Mouse (Mus musculus): ENCODE measurements around the gene Rab1b.

The Rab1b gene

GRCm38 (mm10) chr19:5051031-5051430, 55.8 kb downstream of the Rab1b start:
- DNase-seq (ENCODE audit: low read depth, low spot score), result no peak

- peak; percentile 97 for DNase-seq (ENCODE audit: low read depth, low spot score)
These were observed 56.6 kb downstream of the Rab1b start, which contains the start of gene Rin1 for GRCm38 (mm10) chr19:5050047-5050905. Gene Rin1 (plus strand): TSS chr19:5050481.

DNA sequence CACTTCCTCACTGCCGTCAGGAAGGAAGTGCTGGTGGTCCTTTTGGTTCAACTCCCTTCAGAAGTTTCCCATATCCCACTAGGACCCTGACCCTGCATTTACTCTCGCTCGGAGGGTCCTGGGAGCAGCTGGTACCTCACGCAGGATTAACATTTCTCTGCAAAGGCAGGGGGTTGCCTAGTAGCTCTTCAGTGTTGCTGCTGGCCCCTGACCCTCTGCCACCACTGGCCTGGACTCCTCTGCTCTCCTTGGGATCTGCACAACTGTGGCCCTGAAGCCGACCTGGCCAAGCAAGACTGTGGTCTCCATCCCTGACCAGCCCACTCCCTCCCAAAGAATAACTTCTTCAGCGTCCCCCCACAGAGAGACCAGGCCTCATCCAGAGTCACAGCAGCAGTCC, 57.5 kb downstream of the Rab1b start:
- no peak for DNase-seq (ENCODE audit: low read depth, low spot score)

Data from telencephalon, adult 2 months (tissue).